Mouse (Mus musculus): ENCODE data around the gene Zfp189. TPM values are rescaled to one million over a fixed set of nuclear protein-coding genes. Genes with fewer than 3 reads are reported as not detected.
"Not testable (repeated sequence)": the region's sequence is repeated elsewhere in the genome, so short reads cannot be mapped to it uniquely, and the experiment has no call there.

Zfp189 gene
- total and polyA plus RNA-seq, 3 experiments: 1.5 to 17.0 (median 8.4) TPM

DNA sequence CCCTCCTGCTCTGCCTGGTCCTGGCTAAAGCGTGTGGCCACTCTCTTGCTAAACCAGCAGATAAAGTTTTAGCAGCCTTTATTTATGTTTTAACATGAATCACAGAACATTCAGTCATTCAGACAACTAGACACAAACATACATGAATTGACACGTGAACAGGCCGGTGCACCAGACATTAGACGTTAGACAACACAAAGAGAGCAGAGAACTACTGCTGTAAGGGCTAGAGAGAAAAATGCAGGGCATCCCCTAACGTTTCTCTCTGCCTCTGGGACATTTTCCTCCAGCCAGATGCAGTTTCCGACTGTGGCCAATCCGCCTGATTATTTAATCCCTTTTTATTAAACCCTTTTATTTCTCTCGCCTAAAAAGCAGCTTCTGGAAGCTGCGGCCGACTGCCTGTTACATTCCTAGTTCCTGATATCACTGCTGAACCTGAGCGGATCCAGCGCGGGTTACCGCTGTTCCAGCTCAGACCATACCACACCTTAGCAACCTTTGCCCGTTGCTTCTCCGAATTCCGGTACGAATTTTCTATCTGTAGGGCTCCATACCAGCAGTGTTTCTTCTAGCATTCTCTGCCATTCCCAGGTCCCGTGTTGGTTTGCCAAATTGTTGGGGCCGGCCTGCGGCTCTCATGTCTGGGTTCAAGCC, 40.7 kb upstream of the Zfp189 start:
- Histone ChIP-seq H3K4me3 (ENCODE audit: low read depth, low read length) (no peak overlapping the region), H3K27me3 (ENCODE audit: insufficient read depth, low read length) (no peaks in the 10 kb centered on the region), H3K36me3 (replicated peaks) (no peaks in the 10 kb centered on the region), H3K9me3 (replicated peaks) (no peaks in the 10 kb centered on the region), H3K4me1 (ENCODE audit: insufficient read depth, low read depth, low read length) (peaks cover 4% of the 10 kb centered on the region; the same call in 1 of the 2 replicates)
- ATAC-seq (ENCODE audit: extremely low read depth, insufficient number of reproducible peaks, low FRiP score, poor library complexity, severe bottlenecking) (no peak), DNase-seq (ENCODE audit: low spot score) (no peak)
- TF ChIP-seq GATA1 (IDR thresholded peaks at IDR 0.05; ENCODE audit: borderline replicate concordance, low read length): no peak
- no peak for TF ChIP-seq POLR2AphosphoS5 (IDR thresholded peaks at IDR 0.05; ENCODE audit: insufficient replicate concordance, low read depth, low read length)
- TF ChIP-seq GATA2 (IDR thresholded peaks at IDR 0.05; ENCODE audit: borderline replicate concordance, low read depth, low read length): no peak
- no peak for TF ChIP-seq TAL1 (conservative IDR thresholded peaks at IDR 0.05; ENCODE audit: low read depth, low read length)
- no peak for TF ChIP-seq CTCF (IDR thresholded peaks at IDR 0.05; ENCODE audit: low read depth, low read length)

DNA sequence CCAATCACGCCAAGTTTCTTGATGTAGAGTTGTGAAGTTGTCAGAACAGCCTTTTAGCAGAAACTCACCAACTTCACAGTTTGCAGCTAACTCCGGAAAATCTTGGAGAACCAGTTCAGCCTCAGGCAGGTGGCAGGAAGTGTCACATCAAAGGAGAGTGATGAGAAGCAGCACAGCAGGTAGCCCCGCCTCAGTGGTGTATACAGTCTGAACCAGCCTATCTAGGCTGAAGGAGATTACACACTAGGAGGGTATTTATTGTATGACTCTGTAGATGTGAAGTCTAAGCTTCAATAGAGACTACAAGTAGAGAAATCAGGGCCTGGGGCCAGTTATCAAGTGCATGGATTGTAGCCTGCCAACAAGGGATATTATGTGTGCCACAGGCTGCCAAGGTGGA, 40.1 kb upstream of the Zfp189 start:
- Histone ChIP-seq H3K4me1 (ENCODE audit: insufficient read depth, low read depth, low read length) (peaks cover 4% of the 10 kb centered on the region; the same call in 1 of the 2 replicates), H3K36me3 (replicated peaks) (no peaks in the 10 kb centered on the region), H3K9me3 (replicated peaks) (no peaks in the 10 kb centered on the region), H3K4me3 (ENCODE audit: low read depth, low read length) (no peak overlapping the region), H3K27me3 (ENCODE audit: insufficient read depth, low read length) (no peaks in the 10 kb centered on the region)
- TF ChIP-seq GATA1 (IDR thresholded peaks at IDR 0.05; ENCODE audit: borderline replicate concordance, low read length) (no peak), CTCF (IDR thresholded peaks at IDR 0.05; ENCODE audit: low read depth, low read length) (no peak), TAL1 (conservative IDR thresholded peaks at IDR 0.05; ENCODE audit: low read depth, low read length) (no peak), GATA2 (IDR thresholded peaks at IDR 0.05; ENCODE audit: borderline replicate concordance, low read depth, low read length) (no peak), POLR2AphosphoS5 (IDR thresholded peaks at IDR 0.05; ENCODE audit: insufficient replicate concordance, low read depth, low read length) (no peak)
- ATAC-seq (ENCODE audit: extremely low read depth, insufficient number of reproducible peaks, low FRiP score, poor library complexity, severe bottlenecking): no peak
- DNase-seq (ENCODE audit: low spot score): no peak

DNA sequence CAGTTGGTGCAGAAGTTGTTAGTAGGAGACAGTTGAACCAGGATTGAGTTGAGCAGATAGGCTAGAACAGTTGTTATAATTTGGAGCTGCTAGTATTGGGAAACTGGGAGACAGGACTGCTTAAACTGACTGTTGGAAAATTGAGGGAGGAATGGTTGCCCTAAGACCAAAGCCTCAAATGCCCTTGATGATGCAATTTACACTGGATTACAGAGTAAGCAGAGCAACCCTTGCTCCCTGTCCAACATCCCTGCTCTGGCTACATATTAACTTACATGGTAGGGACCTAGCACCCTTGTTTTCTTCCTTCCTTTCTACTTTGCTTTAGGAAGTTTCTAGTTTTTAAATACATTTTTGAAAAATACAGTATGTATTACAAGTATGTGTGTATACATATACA, 35.5 kb upstream of the Zfp189 start:
- H3K4me1 ChIP-seq (ENCODE audit: insufficient read depth, low read depth, low read length): no peaks in the 10 kb centered on the region
- no peak for ATAC-seq (ENCODE audit: extremely low read depth, insufficient number of reproducible peaks, low FRiP score, poor library complexity, severe bottlenecking)
- no peak for DNase-seq (ENCODE audit: low spot score)
- H3K36me3 ChIP-seq (replicated peaks): no peaks in the 10 kb centered on the region
- H3K27me3 ChIP-seq (ENCODE audit: insufficient read depth, low read length): no peaks in the 10 kb centered on the region
- no peak overlapping the region for H3K4me3 ChIP-seq (ENCODE audit: low read depth, low read length)
- H3K9me3 ChIP-seq (replicated peaks): no peaks in the 10 kb centered on the region
- TF ChIP-seq GATA2 (IDR thresholded peaks at IDR 0.05; ENCODE audit: borderline replicate concordance, low read depth, low read length) (no peak), GATA1 (IDR thresholded peaks at IDR 0.05; ENCODE audit: borderline replicate concordance, low read length) (no peak), TAL1 (conservative IDR thresholded peaks at IDR 0.05; ENCODE audit: low read depth, low read length) (no peak), CTCF (IDR thresholded peaks at IDR 0.05; ENCODE audit: low read depth, low read length) (no peak), POLR2AphosphoS5 (IDR thresholded peaks at IDR 0.05; ENCODE audit: insufficient replicate concordance, low read depth, low read length) (no peak)

DNA sequence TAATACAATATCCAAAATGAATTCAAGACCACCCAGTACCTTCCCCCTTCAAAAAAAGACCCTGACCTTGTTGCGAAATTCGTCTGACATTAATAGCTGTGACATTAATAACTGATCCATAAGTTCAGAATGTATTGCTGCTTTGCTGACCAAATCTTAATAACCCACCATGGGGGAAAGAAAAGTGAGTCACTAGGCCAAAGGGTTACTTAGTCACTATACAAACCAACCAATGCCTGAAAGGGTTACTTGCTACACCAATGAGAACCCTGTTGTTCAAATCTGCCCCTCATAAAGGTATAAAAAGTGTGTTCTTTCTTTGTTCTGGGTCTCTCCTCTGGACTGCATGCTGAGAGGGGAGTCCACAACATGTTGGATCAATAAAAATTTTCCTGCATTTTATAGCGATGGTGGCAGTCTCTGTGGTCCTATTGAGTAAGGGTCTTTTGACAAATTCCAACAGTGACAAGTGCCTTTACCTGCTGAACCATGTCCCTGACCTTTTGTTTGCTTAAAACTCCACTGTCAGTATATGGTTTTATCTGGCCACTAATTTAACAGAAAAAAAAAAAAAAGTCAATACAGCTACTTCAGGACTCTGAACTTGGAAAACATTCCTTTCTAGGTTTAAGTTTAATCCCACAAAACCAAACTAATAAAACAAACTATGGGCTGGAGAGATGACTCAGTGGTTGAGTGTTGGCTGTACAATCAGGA, 34.9 kb upstream of the Zfp189 start:
- not testable (repeated sequence) for H3K27me3 ChIP-seq (ENCODE audit: insufficient read depth, low read length); ATAC-seq (ENCODE audit: extremely low read depth, insufficient number of reproducible peaks, low FRiP score, poor library complexity, severe bottlenecking); DNase-seq (ENCODE audit: low spot score); H3K36me3 ChIP-seq (replicated peaks); H3K4me3 ChIP-seq (ENCODE audit: low read depth, low read length); H3K9me3 ChIP-seq (replicated peaks); H3K4me1 ChIP-seq (ENCODE audit: insufficient read depth, low read depth, low read length)

DNA sequence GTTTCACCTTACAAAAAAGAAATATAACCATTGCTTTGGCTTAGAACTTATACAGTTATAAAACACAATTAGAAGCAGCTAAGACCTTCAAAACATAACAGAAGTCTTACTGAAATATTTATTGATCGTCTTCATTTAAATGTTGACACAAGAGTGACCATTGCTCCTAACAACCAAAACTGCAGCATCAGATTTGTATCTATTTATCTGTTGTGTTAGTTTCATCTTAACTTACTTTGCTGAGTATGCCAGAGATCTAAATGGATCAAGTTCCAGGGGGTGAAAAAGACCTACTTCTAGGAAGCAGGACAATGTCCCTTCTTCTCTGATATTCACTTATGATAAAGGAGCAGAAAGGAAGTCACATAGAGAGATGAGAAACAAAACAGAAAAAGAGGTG, 17.4 kb upstream of the Zfp189 start:
- Histone ChIP-seq H3K4me1 (ENCODE audit: insufficient read depth, low read depth, low read length) (peaks cover 4% of the 10 kb centered on the region), H3K4me3 (ENCODE audit: low read depth, low read length) (no peak overlapping the region), H3K9me3 (replicated peaks) (no peaks in the 10 kb centered on the region), H3K36me3 (replicated peaks) (no peaks in the 10 kb centered on the region), H3K27me3 (ENCODE audit: insufficient read depth, low read length) (0 out of 2 replicates have a peak, but pooled peaks cover 3% of the 10 kb centered on the region)
- DNase-seq (ENCODE audit: low spot score) (no peak), ATAC-seq (ENCODE audit: extremely low read depth, insufficient number of reproducible peaks, low FRiP score, poor library complexity, severe bottlenecking) (no peak)
- TF ChIP-seq TAL1 (conservative IDR thresholded peaks at IDR 0.05; ENCODE audit: low read depth, low read length): no peak
- no peak for TF ChIP-seq GATA2 (IDR thresholded peaks at IDR 0.05; ENCODE audit: borderline replicate concordance, low read depth, low read length)
- TF ChIP-seq CTCF (IDR thresholded peaks at IDR 0.05; ENCODE audit: low read depth, low read length): no peak
- TF ChIP-seq GATA1 (IDR thresholded peaks at IDR 0.05; ENCODE audit: borderline replicate concordance, low read length): no peak
- TF ChIP-seq POLR2AphosphoS5 (IDR thresholded peaks at IDR 0.05; ENCODE audit: insufficient replicate concordance, low read depth, low read length): no peak

DNA sequence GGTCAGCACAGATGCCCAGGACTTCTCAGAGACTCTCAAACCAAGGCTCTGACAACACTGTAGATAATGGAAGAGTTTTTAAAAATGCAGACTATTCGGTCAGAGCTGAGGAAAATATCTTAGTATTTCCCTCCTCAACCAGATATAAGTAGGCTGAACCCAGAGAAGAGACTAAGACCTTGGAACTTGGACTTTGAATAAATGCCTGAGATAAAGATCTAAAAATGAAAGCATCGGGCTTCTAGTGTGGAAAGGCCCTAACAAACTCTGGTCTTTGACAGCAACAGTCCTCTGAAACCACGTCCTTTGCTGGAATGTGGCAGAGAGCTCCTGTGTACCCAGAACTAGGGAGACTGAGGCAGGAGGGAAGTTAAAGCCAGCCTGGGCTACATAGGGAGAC, 14.6 kb upstream of the Zfp189 start, which contains the start of gene Baat:
Baat (minus strand) TSS at position 172 of the 400 bp plus-strand sequence.
- Histone ChIP-seq H3K4me3 (ENCODE audit: low read depth, low read length) (no peak within 1 kb of the TSS), H3K9me3 (replicated peaks) (no peaks in the 10 kb centered on the region), H3K36me3 (replicated peaks) (peaks cover 2% of the 10 kb centered on the region), H3K27me3 (ENCODE audit: insufficient read depth, low read length) (0 out of 2 replicates have a peak, but pooled peaks cover 3% of the 10 kb centered on the region), H3K4me1 (ENCODE audit: insufficient read depth, low read depth, low read length) (peaks cover 4% of the 10 kb centered on the region)
- no peak for ATAC-seq (ENCODE audit: extremely low read depth, insufficient number of reproducible peaks, low FRiP score, poor library complexity, severe bottlenecking)
- TF ChIP-seq CTCF (IDR thresholded peaks at IDR 0.05; ENCODE audit: low read depth, low read length) (no peak), GATA1 (IDR thresholded peaks at IDR 0.05; ENCODE audit: borderline replicate concordance, low read length) (no peak), GATA2 (IDR thresholded peaks at IDR 0.05; ENCODE audit: borderline replicate concordance, low read depth, low read length) (no peak), TAL1 (conservative IDR thresholded peaks at IDR 0.05; ENCODE audit: low read depth, low read length) (no peak), POLR2AphosphoS5 (IDR thresholded peaks at IDR 0.05; ENCODE audit: insufficient replicate concordance, low read depth, low read length) (no peak)
- DNase-seq (ENCODE audit: low spot score): no peak

Measured in G1E (cell line).